Mouse (Mus musculus) liver, adult 2 months (tissue): ENCODE data around the gene Spen.

ENCODE experiments used
- CTCF ChIP-seq: fragments of 200-500 bp; IDR thresholded peaks from 2 replicates; pipeline ENCODE4 v1.5.1; 2011; ENCODE audit warnings: low read depth, low read length, control low read depth
- POLR2A ChIP-seq: fragments of 200-500 bp; IDR thresholded peaks from 2 replicates; pipeline ENCODE4 v1.6.1; 2011; ENCODE audit warnings: low read length, control low read depth; ENCODE audit not compliant: insufficient read depth; ENCODE audit errors: extremely low read depth

DNA sequence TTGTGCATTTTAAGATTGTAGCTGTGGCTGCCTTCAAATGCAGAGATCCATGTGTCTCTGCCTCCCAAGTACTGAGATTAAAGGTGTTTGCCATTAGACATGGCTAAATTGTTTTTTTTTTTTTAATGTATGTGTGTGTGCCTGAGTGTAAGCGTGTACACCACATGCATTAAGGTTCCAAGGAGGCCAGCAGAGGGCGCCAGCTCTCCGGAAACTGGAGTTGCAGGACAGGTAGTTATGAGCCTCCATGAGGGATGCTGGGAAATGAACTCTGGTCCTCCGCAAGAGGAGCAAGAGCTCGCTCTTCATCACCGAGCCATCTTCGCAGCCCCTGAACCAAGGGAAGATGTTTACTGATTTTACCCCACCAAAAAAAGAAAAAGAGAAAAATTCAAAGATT, 38.5 kb upstream of the Spen start:
- TF ChIP-seq POLR2A (no peak), CTCF (peak; percentile 33)
